7 mouse cellular contexts compared by ENCODE assay signal in the genomic region with DNA sequence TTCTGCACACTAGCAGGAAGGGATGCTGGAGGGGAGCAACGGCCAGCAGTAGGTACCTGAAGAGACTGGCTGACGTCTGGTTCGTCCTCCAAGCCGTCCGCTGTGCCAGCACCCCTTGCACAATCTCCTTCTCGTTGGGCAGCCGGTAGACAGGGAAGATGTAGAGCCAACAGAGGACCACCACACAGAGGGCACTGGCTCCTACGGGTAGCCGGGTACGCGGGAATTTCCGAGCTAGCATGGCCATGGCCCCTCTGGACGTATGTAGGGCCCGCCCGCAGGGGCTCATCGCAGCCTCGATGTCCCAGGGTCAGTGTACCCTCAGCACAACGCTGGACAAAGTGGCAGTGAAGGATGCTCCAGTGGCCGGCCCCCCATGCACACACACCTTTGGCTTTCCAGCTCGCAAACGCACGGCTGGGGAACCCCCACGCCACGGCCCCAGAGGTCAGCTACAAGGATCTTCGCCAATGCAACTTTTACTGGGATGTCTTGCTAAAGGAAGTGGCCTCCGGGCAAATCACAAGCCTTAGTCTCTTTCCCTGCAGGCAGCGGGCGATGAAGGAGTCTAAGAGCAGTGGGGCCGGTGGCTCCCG. TPM values are rescaled to one million over a fixed set of nuclear protein-coding genes. Genes with fewer than 3 reads are reported as not detected.
DNase-seq lines count a peak whose midpoint lies in the region; ATAC-seq and TF ChIP-seq lines count a peak whose summit lies in the region.

No protein-coding gene starts in this region.

- no peak overlapping the region for H3K27ac ChIP-seq in lung, embryonic 16.5 days (ENCODE audit: low read length)
- H3K27ac ChIP-seq in embryonic fibroblast, embryonic 13.5 days (ENCODE audit: insufficient read depth, low read length): no peak overlapping the region
- H3K27ac ChIP-seq in intestine, embryonic 15.5 days: no peak overlapping the region
- peak overlapping the region; percentile 93 for H3K27ac ChIP-seq in neural tube, embryonic 12.5 days

- H3K27me3 ChIP-seq in lung, embryonic 16.5 days (ENCODE audit: control insufficient read depth, insufficient read depth, low read depth, low read length): peaks cover 19% of the 10 kb centered on the region
- H3K27me3 ChIP-seq in intestine, embryonic 15.5 days (replicated peaks): peaks cover 13% of the 10 kb centered on the region
- H3K27me3 ChIP-seq in neural tube, embryonic 12.5 days (replicated peaks): no peaks in the 10 kb centered on the region

- 25% methylated on average over 30 of the region's 30 CpGs for WGBS in lung, embryonic 16.5 days
- WGBS in intestine, embryonic 15.5 days: 23% methylated on average over 30 of the region's 30 CpGs
- WGBS in neural tube, embryonic 12.5 days: 17% methylated on average over 30 of the region's 30 CpGs

- TF ChIP-seq POLR2A in embryonic fibroblast, embryonic 13.5 days (IDR thresholded peaks at IDR 0.05; ENCODE audit: low read depth, low read length): no peak

- no peaks in the 10 kb centered on the region for H3K36me3 ChIP-seq in lung, embryonic 16.5 days (ENCODE audit: control insufficient read depth, insufficient read depth, low read length)
- no peaks in the 10 kb centered on the region for H3K36me3 ChIP-seq in intestine, embryonic 15.5 days
- H3K36me3 ChIP-seq in neural tube, embryonic 12.5 days: peaks cover 8% of the 10 kb centered on the region; the same call in 1 of the 2 replicates

- H3K4me1 ChIP-seq in lung, embryonic 16.5 days (replicated peaks; ENCODE audit: control insufficient read depth, insufficient read depth, low read length): peaks cover 5% of the 10 kb centered on the region; the same call in 1 of the 2 replicates
- no peaks in the 10 kb centered on the region for H3K4me1 ChIP-seq in embryonic fibroblast, embryonic 13.5 days (ENCODE audit: control insufficient read depth, insufficient read depth, low read length)
- H3K4me1 ChIP-seq in intestine, embryonic 15.5 days (replicated peaks): peaks cover 6% of the 10 kb centered on the region; the same call in 1 of the 2 replicates
- H3K4me1 ChIP-seq in neural tube, embryonic 12.5 days: peaks cover 22% of the 10 kb centered on the region

- no peak overlapping the region for H3K9ac ChIP-seq in lung, embryonic 16.5 days (ENCODE audit: low read length)
- peak overlapping the region; percentile 57 for H3K9ac ChIP-seq in intestine, embryonic 15.5 days
- H3K9ac ChIP-seq in neural tube, embryonic 12.5 days: peak overlapping the region; percentile 89

- H3K9me3 ChIP-seq in lung, embryonic 16.5 days (ENCODE audit: control insufficient read depth, low read length): no peaks in the 10 kb centered on the region
- no peaks in the 10 kb centered on the region for H3K9me3 ChIP-seq in intestine, embryonic 15.5 days
- no peaks in the 10 kb centered on the region for H3K9me3 ChIP-seq in neural tube, embryonic 12.5 days

- no peak for TF ChIP-seq CTCF in embryonic fibroblast, embryonic 13.5 days (IDR thresholded peaks at IDR 0.05; ENCODE audit: borderline replicate concordance, insufficient read depth, low read length)

- H3K4me3 ChIP-seq in lung, embryonic 16.5 days (ENCODE audit: low read length): peak overlapping the region; percentile 56
- H3K4me3 ChIP-seq in embryonic fibroblast, embryonic 13.5 days (ENCODE audit: insufficient read depth, low read length): peak overlapping the region; percentile 43; the same call in 1 of the 2 replicates
- H3K4me3 ChIP-seq in intestine, embryonic 15.5 days (replicated peaks): peak overlapping the region; percentile 52
- H3K4me3 ChIP-seq in neural tube, embryonic 12.5 days: peak overlapping the region; percentile 76

- no peak for DNase-seq in lung, adult 18-20 months
- no peak for DNase-seq in natural killer cell, adult 2 months (ENCODE audit: low spot score in 2 of 2)

- peak overlapping the region; percentile 99 for H3K4me2 ChIP-seq in lung, embryonic 16.5 days (ENCODE audit: low read depth, low read length)
- H3K4me2 ChIP-seq in intestine, embryonic 15.5 days (replicated peaks): peak overlapping the region; percentile 89
- H3K4me2 ChIP-seq in neural tube, embryonic 12.5 days (replicated peaks): peak overlapping the region; percentile 86

- no peak for ATAC-seq in lung, embryonic 16.5 days (ENCODE audit: low read depth)
- peak; percentile 16; the same call in 1 of the 2 replicates for ATAC-seq in intestine, embryonic 15.5 days
- ATAC-seq in neural tube, embryonic 12.5 days (ENCODE audit: low FRiP score, low read depth): peak; percentile 11
- ATAC-seq in monocyte, adult 5-6 weeks (replicated peaks; ENCODE audit: insufficient number of reproducible peaks, low FRiP score, low TSS enrichment, poor library complexity, severe bottlenecking): no peak; the same call in 1 of the 2 replicates

RNA-seq across cellular contexts. Expression of gene St8sia1, which starts 0.7 kb away (rescaled TPM):
- polyA plus RNA-seq in lung, embryonic 16.5 days (2015; fragmentation: Nextera tagmentation; extraction: Ambion mirVana): 0.30 and 0.39 TPM in 2 replicates
- polyA plus RNA-seq in embryonic fibroblast, embryonic 13.5 days (2011; ENCODE audit: insufficient read length, low read depth, missing spikeins): 0.07 TPM in 1 of 2 replicates, not detected in the other
- 1.3 and 1.6 TPM in 2 replicates for polyA plus RNA-seq in intestine, embryonic 15.5 days (2015; fragmentation: Nextera tagmentation; extraction: Ambion mirVana)
- polyA plus RNA-seq in neural tube, embryonic 12.5 days (2016; fragmentation: Nextera tagmentation; extraction: Ambion mirVana): 11.6 and 12.8 TPM in 2 replicates
- 0.49 to 0.96 TPM in 2 of 3 replicates, not detected in the other for total RNA-seq in monocyte, adult 5-6 weeks (2017)

Comparison
In these comparisons a context has a peak if more than half of its experiments do, and no peak if none do; other contexts are left out.
1. ATAC-seq: peak in intestine, embryonic 15.5 days (single experiment) and neural tube, embryonic 12.5 days (single experiment); none in lung, embryonic 16.5 days (single experiment) and monocyte, adult 5-6 weeks (single experiment).
2. Peak in every context shown above with its lines, with median percentiles within 50 percentile points of each other: H3K4me2 ChIP-seq and H3K4me3 ChIP-seq.